Mouse (Mus musculus) midbrain, embryonic 10.5 days (tissue): ENCODE results near the gene Gm4631. TPM values are rescaled to one million over a fixed set of nuclear protein-coding genes. Genes with fewer than 3 reads are reported as not detected.
"Not testable (repeated sequence)": the region's sequence is repeated elsewhere in the genome, so short reads cannot be mapped to it uniquely, and the experiment has no call there.

Experiments
- DNase-seq: peaks from one replicate; pipeline ENCODE4 v3.0.0-alpha.2; 2017; ENCODE audit warnings: low spot score
- H3K27ac ChIP-seq: fragments of 300-500 bp; sonication (generic); replicated peaks from 2 replicates; pipeline ENCODE4 v1.5.1; 2016; ENCODE audit warnings: mild to moderate bottlenecking
- H3K27me3 ChIP-seq: fragments of 300-500 bp; sonication (generic); 2 replicates; pipeline ENCODE4 v1.6.1; 2016; ENCODE audit warnings: low read depth, mild to moderate bottlenecking; ENCODE audit not compliant: poor library complexity, severe bottlenecking
- H3K36me3 ChIP-seq: fragments of 300-500 bp; sonication (generic); 2 replicates; pipeline ENCODE4 v1.6.1; 2016; ENCODE audit warnings: mild to moderate bottlenecking, moderate library complexity
- H3K4me1 ChIP-seq: fragments of 300-500 bp; sonication (generic); 2 replicates; pipeline ENCODE4 v1.6.1; 2016
- H3K4me3 ChIP-seq: fragments of 300-500 bp; sonication (generic); 2 replicates; pipeline ENCODE4 v1.5.1; 2016; ENCODE audit warnings: mild to moderate bottlenecking, moderate library complexity
- H3K9me3 ChIP-seq: fragments of 300-500 bp; sonication (generic); replicated peaks from 2 replicates; pipeline ENCODE4 v1.6.1; 2016; ENCODE audit warnings: mild to moderate bottlenecking
- WGBS: fragments of 180-500 bp; shearing (Covaris S2); methylation state at CpG from one replicate; pipeline ENCODE4 v1.1.7; 2016; 5-methylcytosine and 5-hydroxymethylcytosine counted together
- polyA plus RNA-seq: library from polyadenylated mRNA; unstranded; fragments of >200 nt; fragmentation: Nextera tagmentation; extraction: Ambion mirVana; gene quantifications from 2 replicates; pipeline ENCODE4 v1.2.1, GENCODE M21; 2016

The Gm4631 gene
- 19.3 and 20.4 TPM in 2 replicates for polyA plus RNA-seq

GRCm38 (mm10) chr2:175338097-175338496 is at the start of gene Gm4631:
Gene Gm4631 (minus strand): TSS chr2:175338197.
- whole genome bisulfite sequencing, result no CpG with 5 or more reads among the region's 8 CpGs
- not testable (repeated sequence) for DNase-seq, H3K9me3 ChIP-seq, H3K27me3 ChIP-seq, H3K27ac ChIP-seq, H3K36me3 ChIP-seq, H3K4me3 ChIP-seq, H3K4me1 ChIP-seq

- H3K9me3 ChIP-seq, H3K36me3 ChIP-seq, H3K27ac ChIP-seq, DNase-seq, H3K4me3 ChIP-seq, H3K4me1 ChIP-seq, H3K27me3 ChIP-seq: not testable (repeated sequence)
- WGBS, result no CpG with 5 or more reads among the region's 6 CpGs
Measured at GRCm38 (mm10) chr2:175372136-175372535, 34.1 kb upstream of the Gm4631 start, which contains the start of gene Zfp968. Gene Zfp968 (plus strand): TSS chr2:175372436.

- not testable (repeated sequence) for H3K27me3 ChIP-seq, DNase-seq, H3K9me3 ChIP-seq, H3K27ac ChIP-seq, H3K4me1 ChIP-seq, H3K4me3 ChIP-seq, H3K36me3 ChIP-seq
- WGBS, result no CpG with 5 or more reads among the region's 6 CpGs
Measured at GRCm38 (mm10) chr2:175274825-175275224, 63.2 kb downstream of the Gm4631 start, which contains the start of gene Gm14440. Gene Gm14440 (plus strand): TSS chr2:175275125.

Other genes starting within 250 kb of the Gm4631 start
- gene Gm14399, start 196.2 kb downstream of the Gm4631 start, polyA plus RNA-seq, result 8.2 TPM in 2 replicates
- gene Gm14443, start 162.3 kb downstream of the Gm4631 start, polyA plus RNA-seq, result 0.74 and 0.76 TPM in 2 replicates
- gene Gm14391, start 131.3 kb downstream of the Gm4631 start, polyA plus RNA-seq, result 6.8 and 8.1 TPM in 2 replicates
- gene Gm14440, start 63.1 kb downstream of the Gm4631 start, polyA plus RNA-seq, result 3.9 and 4.7 TPM in 2 replicates
- gene Zfp968, start 34.2 kb upstream of the Gm4631 start, polyA plus RNA-seq, result 4.6 and 5.3 TPM in 2 replicates
- gene Gm4724, start 97.6 kb upstream of the Gm4631 start, polyA plus RNA-seq, result 25.7 and 26.0 TPM in 2 replicates
- gene Zfp965, start 131.8 kb upstream of the Gm4631 start, polyA plus RNA-seq, result 1.1 and 6.1 TPM in 2 replicates